9 mouse cellular contexts compared by ENCODE assay signal in genomic region chr2:72426776-72427175, GRCm38 (mm10). TPM values are rescaled to one million over a fixed set of nuclear protein-coding genes. Genes with fewer than 3 reads are reported as not detected.
DNase-seq lines count a peak whose midpoint lies in the region; ATAC-seq and TF ChIP-seq lines count a peak whose summit lies in the region.
"Had no signal": no experiment of that assay in that cellular context is flagged by ENCODE, and none has a peak within 500 bp of the region (broad histone marks: within the 10 kb centered on the region; RNA-seq: fewer than 3 reads in every experiment).

No protein-coding gene starts in this region.

- WGBS in embryonic facial prominence, embryonic 12.5 days: 26% methylated on average over 8 of the region's 8 CpGs
- WGBS in thymus, adult 2 months: 95% methylated on average over 8 of the region's 8 CpGs

- no peak for TF ChIP-seq CTCF in thymus, adult 2 months (IDR thresholded peaks at IDR 0.05; ENCODE audit: borderline replicate concordance, control insufficient read depth, extremely low read depth, insufficient read depth, low read length, poor library complexity)

- H3K4me3 ChIP-seq in embryonic facial prominence, embryonic 12.5 days: no peak overlapping the region
- no peak overlapping the region for H3K4me3 ChIP-seq in thymus, adult 2 months (ENCODE audit: control insufficient read depth, insufficient read depth, low read length)

- peak; percentile 57 for DNase-seq in embryo, embryonic 10.5 days (ENCODE audit: low spot score)
- peak; percentile 16 to 55 for DNase-seq in layer of hippocampus, adult 18-20 months (ENCODE audit: low spot score in 2 of 2)
- DNase-seq in neural tube, embryonic 10.5 days (ENCODE audit: extremely low spot score, low spot score): peak; percentile 20
- DNase-seq in spleen, postnatal 10 days (ENCODE audit: low spot score in 2 of 2): no peak
- DNase-seq in thymus, adult 2 months: no peak
- DNase-seq in kidney, postnatal 14 days: no peak
- DNase-seq: heart, postnatal 36 days had no signal

- peak; percentile 56; the same call in 1 of the 2 replicates for ATAC-seq in embryonic facial prominence, embryonic 12.5 days (ENCODE audit: insufficient number of reproducible peaks, insufficient read depth, low FRiP score, low TSS enrichment)

- H3K36me3 ChIP-seq in embryonic facial prominence, embryonic 12.5 days: no peaks in the 10 kb centered on the region
- no peaks in the 10 kb centered on the region for H3K36me3 ChIP-seq in thymus, adult 2 months (ENCODE audit: control insufficient read depth, insufficient read depth, low read length)

- no peak for TF ChIP-seq POLR2A in thymus, adult 2 months (IDR thresholded peaks at IDR 0.05; ENCODE audit: control insufficient read depth, extremely low read depth, insufficient read depth, low read length, poor library complexity)

- no peaks in the 10 kb centered on the region for H3K27me3 ChIP-seq in embryonic facial prominence, embryonic 12.5 days
- H3K27me3 ChIP-seq in thymus, adult 2 months (ENCODE audit: control insufficient read depth, insufficient read depth, low read length): no peaks in the 10 kb centered on the region

- no peak overlapping the region for H3K4me2 ChIP-seq in embryonic facial prominence, embryonic 12.5 days (replicated peaks)

- H3K9ac ChIP-seq in embryonic facial prominence, embryonic 12.5 days: no peak overlapping the region
- H3K9ac ChIP-seq: liver, embryonic 14.5 days had no signal

- H3K4me1 ChIP-seq in embryonic facial prominence, embryonic 12.5 days: no peaks in the 10 kb centered on the region
- no peaks in the 10 kb centered on the region for H3K4me1 ChIP-seq in thymus, adult 2 months (replicated peaks; ENCODE audit: control insufficient read depth, insufficient read depth, low read length)

- no peak overlapping the region for H3K27ac ChIP-seq in embryonic facial prominence, embryonic 12.5 days
- H3K27ac ChIP-seq in thymus, adult 2 months (ENCODE audit: control insufficient read depth, insufficient read depth, low read length): no peak overlapping the region
- H3K27ac ChIP-seq: liver, embryonic 14.5 days had no signal

- no peaks in the 10 kb centered on the region for H3K9me3 ChIP-seq in embryonic facial prominence, embryonic 12.5 days

RNA-seq across cellular contexts. Expression of gene Cdca7, which starts 49.2 kb away (rescaled TPM):
- polyA plus RNA-seq in embryonic facial prominence, embryonic 12.5 days (2016; fragmentation: Nextera tagmentation; extraction: Ambion mirVana): 179 and 184 TPM in 2 replicates
- 1 to 10 TPM; 4.7 to 5.0 TPM for total RNA-seq in layer of hippocampus, adult 18-20 months (2021)
- 313 and 333 TPM in 2 replicates for polyA plus RNA-seq in thymus, adult 2 months (2012; rRNA removed)

Comparison
In these comparisons a context has a peak if more than half of its experiments do, and no peak if none do; other contexts are left out.
1. DNase-seq: peak in embryo, embryonic 10.5 days (single experiment), layer of hippocampus, adult 18-20 months (2 of 2) and neural tube, embryonic 10.5 days (single experiment); none in spleen, postnatal 10 days (0 of 2), thymus, adult 2 months (single experiment) and kidney, postnatal 14 days (single experiment).